Mouse (Mus musculus) right cerebral cortex, adult 18-20 months (tissue): Measurements from ENCODE around the gene Samd4.

Experiments
- DNase-seq: peaks from one replicate; pipeline ENCODE4 v3.0.0; 2022; ENCODE audit warnings: mixed read lengths

The Samd4 gene

DNA sequence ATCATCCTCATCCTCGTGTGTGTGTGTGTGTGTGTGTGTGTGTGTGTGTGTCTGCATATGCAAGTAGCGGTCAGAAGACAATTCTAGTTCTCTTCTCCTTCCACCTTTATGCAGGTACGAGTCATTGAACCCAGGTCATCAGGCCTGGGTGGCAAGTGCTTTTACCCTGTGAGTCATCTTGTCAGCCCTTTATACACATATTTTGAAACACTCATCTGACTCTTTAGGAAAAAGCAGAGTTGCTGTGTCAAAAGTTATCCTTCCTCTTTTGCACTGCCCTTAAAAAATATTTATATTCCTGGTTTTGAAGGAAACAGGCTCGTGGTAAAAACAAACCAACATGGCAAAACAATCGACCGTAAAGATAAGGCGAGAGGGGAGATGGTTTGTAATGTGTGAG is 29.8 kb downstream of the Samd4 start:
- DNase-seq: no peak

DNA sequence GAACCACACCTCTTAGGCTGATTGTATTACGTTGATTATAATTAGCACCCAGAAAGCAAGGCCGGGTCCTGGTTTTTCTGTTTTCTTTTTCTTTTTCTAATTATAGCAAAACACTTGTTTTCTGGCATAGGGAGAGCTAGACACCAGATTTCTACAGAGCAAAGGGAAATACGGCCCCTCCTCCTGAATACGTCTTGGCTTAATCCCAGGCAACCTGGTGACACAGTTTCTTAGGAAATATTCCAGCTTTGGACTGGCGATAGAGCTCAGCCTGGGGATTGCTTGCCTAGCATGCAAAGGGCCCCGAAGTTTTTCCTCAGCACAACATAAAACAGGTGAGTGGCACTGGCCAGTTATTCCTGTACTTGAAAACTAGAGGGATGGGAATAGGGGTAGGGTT is 31.7 kb downstream of the Samd4 start:
- no peak for DNase-seq

DNA sequence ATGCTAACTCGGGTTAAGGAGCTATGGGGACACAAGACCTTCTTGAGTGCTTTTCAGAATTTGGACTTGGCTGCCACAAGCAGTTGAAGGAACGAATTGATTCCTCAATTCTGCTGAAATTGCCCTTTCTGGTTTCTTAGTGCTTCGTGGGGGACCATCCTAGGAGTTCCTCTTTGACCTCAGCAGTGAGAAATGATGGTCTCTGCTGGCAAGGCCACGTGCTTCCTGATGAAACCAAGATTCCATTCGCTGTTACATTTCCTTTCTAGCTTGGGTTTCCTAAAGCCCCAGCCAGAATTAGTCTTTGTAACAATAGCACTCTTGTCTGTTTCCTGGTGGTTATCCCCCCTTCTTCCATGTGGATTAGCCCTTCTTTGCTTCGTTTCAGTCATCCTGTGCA is 32.9 kb downstream of the Samd4 start:
- no peak for DNase-seq

DNA sequence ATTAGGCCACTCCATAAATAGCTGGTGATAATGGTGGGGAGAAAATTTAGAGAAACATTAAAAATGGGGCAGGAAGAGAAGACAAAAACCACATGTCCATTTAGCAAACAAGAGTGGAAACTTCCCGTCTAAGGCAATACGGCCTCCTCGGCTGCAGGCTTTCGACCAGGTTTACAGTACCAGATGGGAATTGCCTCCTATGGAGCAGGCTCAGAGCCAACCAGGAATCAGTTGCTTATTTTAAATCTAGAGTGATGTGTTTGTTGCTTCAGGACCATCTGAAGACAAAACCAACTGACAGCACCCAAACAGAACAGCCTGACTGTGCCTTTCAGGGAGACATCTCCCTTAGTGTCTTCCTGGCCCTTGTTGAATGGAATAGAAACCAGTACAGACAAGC is 33.9 kb downstream of the Samd4 start:
- DNase-seq: no peak

DNA sequence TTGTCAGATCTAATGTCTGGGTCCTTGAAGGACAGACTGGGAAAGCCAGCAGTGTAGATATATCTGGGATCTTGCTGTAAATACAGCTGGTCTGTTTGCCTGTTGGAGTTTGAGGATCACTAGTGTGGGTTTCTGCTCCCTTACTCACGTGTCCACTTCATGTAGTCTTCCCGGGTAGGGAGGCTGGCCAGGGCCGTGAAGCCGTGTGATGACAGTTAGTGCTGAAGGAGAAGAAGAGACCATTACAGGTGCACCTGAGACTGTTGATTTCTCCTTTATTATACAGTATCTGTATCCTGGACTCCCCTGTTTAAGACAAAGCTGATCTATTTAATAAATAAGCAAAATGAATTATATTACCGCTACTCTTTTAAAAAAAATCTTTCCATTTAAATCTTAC is 34.5 kb downstream of the Samd4 start:
- DNase-seq: no peak

DNA sequence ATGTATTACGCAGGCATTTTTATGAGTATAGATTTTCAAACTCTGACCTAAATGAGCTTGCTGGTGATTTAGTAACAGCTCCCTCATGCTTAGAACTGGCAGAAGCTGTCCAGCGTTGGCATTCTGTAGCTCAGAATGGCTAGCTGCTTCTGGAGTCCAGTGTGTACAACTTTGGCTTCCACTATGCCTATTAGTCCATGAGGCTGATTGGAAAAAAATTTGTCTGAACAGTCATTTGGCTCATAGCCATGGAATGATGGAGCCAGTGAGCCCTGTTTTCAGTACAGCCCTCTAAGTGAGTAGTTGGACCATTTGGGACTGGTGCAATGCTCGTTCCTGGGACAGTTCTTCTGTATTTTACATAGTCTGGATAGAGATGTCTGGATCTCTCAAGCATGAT is 34.9 kb downstream of the Samd4 start:
- no peak for DNase-seq

DNA sequence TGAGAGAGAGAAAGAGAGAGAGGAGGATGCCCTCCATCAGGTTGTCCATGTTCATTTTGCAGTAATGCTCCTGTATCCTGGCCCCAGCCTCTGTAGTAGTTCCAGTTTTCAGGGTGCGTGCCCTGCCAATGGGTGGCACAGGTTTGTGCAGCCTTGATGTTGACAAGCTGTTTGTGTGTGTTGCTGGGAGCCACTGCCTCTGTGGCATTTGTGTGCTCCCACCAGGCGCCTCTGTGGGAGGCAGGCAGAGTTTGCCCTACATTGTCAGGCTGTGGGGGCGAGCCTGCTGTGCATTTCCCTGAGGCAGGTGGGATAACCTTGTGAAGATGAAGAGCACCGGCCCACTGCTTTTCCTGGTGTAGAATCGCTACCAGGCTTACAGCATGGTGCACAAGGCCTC is 37.8 kb downstream of the Samd4 start:
- DNase-seq: peak; percentile 29

DNA sequence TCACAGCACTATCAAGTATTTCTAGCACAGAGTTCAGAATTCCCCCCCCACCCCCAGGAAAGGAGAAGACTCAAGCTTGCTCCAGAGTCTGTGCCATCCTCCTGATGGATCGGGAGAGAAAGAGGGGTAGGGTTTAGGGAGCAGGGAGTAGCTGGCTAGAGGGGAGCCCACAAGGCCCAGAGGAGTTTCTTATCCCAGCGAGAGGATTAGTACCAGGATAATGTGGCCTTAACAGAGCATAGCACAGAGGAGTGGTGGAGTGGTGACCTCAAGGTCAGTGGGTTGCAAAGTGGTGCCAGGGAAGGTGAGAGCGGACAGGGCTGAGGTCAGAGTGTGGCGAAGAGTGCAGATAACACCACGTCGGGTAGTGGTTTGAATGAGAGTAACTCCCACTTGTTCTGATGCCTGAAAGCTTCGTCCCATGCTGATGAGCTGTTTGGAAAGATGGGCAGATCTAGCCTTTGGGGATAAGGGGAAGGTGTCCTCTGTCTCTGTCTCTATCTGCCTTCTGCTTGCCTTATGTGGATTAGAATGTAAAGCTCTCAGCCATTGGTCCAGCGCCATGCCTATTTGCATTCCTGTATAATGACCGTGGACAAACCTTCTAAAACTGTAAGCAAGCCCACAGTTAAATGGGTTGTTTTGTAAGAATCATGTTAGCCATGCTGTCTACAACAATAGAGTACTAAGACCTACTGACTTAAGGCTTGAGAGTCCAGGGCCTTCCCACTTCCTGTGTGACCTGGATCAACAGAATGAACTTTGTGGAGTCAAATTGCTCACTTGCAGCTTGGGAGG is 38.7 kb downstream of the Samd4 start:
- DNase-seq: no peak

DNA sequence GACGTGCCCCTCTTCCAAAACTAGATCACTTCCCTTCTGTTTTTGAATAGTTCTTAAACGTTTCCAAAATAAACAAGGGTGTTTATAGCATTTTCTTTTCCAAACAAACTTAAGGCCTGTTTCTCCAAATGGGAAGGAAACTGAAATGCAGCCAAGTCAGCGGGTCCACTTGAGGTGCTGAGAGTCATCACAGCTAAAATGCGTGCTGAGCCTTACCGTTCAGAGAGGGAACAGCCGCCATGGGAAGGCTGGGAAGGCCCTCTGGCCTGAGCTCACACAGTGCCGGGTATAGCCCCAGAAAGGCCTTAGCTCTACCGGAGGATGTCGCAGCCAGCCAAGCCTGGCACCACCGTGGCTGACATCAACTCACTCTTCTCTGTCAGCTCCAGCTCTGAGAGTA is 41.3 kb downstream of the Samd4 start:
- no peak for DNase-seq

DNA sequence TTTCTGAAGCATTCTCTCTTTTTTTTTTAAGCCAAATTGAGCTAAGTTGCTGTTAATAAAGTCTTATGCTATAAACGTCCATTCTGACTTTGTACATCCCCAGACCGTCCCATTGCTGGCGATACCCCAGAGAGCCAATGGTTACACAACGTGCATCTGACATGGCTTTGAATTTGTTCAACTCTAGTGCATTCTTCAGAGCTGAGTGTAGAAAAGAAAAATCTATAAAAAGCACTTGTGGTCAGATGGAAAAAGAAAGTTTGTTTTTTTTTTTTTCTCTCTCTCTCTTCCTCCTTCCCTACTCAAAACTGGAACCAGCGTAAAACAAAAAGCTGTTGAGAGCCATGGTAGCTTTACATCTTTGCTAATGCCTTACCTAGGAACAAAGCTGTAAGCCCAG is 41.8 kb downstream of the Samd4 start:
- DNase-seq: no peak

DNA sequence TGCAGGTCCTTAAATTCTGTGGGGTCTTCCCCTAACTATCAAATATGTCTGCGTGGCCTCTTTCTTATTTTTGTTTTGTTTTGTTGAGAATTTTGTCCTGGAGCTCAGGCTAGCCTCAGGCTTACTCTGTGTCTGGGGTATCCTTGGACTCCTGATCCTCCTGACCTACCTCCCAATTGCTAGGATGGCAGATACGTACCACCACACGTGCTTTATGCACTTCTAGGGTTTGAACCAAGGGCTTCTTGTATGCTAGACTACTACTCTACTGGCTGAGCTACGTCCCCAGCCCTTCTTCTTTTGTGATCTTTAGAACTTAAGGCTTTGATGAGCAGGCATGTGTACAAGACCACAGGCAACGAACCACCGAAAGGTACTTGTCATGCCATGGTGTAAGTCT is 45.9 kb downstream of the Samd4 start:
- DNase-seq: no peak

DNA sequence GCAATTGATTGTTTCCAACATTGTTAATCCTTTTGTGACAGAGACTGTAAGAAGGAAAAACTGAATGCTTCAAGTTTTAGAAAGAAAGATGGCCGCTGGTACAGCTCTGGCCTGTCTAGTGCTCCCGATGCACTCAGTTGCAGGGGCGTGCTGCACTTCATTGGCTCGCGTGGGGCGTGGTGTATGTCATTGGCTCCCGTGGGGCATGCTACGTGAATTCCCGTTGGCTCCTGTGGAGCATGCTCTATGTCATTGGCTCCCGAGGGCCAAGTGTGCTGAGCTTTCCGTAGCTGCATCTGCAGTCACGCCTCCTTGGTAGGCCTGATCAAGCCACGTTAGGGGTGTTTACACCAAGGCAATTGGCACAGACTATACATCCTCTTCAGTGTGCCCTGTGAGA is 49.5 kb downstream of the Samd4 start:
- no peak for DNase-seq

DNA sequence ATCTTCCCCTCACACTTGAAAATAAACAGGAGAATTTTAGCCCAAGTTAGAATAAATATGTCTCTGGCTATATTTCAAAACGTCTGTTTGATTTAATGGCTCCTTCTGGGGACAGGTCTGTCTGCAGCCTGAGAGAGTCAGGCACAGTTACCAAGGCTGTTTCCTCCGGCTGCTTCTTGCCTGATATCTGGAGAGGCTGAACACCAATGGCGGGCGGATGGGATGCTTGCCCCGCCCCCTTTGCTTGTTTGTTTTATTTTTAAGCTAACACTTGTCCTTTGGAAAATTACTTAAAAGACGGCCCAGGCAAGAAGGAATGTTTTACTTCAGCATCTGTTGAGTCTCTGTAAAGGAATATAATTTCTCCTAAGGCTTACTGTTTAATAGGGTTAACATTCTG is 50.1 kb downstream of the Samd4 start:
- no peak for DNase-seq

DNA sequence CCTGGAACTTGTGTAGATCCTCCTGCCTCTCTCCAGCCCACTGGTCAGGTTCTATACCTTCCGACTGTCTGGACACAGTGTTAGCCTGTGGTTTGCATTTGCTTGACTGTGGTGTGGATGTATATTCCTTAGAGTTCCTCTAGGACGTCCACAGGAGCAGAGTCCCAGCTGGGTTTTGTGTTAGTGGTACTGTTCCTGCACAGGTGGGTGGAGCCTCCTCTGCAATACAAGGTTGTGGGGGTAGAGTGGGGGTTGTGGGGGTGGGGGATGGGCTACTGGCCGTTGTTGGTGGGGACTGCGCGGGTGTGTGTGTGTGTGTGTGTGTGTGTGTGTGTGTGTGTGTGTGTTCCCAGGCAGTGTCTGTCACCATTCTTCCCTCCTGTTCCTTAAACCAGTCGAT is 58.4 kb downstream of the Samd4 start:
- no peak for DNase-seq

DNA sequence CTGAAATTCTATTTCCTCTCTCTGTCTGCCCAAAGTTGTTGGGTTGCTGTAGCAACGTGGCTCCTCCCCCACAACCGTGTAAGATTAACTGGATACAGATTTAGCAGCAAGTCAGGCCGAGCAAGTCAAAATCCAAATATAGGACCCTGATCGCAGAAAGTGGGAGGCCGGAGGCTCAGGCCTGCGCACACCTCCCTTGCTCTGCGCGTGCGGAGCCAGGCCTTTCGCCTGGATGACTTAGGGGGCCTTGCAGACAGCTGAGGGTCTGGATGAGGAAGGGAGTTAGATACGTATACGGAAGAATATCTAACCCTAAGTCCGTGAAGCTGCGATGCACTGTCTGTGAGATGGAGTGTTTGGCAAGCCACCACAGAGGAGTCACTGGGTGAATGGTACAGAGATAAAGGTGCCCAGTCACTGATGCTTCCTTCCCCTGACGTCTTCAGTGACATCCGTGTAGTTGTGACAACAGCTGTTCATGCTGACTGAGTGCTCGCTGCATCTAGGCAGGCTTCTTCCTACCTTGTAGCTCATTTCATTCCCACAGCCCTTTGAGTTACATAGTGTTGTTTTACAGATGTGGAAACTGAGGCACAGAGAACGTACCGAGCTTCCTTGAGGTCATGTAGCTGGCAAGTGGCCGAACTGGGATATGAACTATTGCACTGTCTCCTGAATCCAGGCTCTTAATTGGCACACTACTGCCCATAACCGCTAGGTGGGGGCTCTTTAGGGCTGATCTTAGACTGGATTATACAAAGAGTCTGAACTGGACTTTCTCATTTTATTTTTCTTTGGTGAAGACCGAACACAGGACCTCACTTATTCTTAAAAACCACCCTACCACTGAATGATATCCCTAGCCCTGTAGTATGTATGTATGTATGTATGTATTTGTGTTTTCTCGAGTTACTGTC is 59.5 kb downstream of the Samd4 start:
- peak; percentile 79 for DNase-seq

DNA sequence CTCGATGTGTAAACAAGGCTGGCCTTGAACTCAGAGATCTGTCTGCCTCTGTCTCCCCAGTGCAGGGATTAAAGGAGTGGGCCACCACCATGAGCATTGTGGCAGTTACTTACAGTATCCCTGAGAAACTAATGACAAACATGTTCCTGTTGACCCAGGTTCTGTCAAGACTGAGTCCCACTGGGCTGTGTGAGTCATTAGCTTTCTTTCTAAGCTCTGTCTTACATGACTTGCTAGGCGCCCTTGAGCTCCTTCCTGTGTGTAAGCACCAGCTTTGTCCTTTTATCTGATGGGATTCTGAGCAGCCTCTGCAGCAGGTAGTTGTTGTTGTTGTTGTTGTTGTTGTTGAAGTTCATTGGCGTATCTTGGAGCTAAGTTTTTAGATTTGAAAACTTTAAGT is 61.8 kb downstream of the Samd4 start:
- no peak for DNase-seq

DNA sequence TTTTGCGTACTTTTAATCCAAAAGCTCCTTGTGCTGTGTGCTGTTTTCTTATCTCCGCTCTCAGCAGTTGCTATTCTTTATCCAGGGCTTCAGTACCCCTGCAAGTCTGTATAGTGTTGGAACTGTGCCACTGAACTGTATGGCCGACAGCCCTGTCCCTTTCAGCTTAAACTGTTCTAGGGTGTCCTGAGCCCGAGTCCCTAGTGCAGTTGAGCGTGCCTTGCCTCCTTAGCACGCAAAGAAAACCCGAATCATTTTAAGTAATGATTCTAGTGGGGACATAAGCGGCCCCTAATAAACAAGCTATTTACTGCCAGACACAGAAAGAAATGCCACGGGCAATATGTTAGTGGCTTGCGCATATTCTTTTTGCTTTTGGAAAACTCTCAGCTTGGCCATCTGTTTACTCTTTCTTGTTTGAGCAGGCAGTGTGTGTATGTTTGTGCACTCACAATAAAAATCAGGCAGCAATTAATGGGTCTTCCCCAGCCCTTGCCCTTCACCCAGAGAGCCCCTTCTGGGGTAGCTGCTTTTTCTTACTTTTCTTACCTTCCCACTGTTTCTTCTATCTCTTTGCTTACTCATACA is 63.3 kb downstream of the Samd4 start:
- no peak for DNase-seq

DNA sequence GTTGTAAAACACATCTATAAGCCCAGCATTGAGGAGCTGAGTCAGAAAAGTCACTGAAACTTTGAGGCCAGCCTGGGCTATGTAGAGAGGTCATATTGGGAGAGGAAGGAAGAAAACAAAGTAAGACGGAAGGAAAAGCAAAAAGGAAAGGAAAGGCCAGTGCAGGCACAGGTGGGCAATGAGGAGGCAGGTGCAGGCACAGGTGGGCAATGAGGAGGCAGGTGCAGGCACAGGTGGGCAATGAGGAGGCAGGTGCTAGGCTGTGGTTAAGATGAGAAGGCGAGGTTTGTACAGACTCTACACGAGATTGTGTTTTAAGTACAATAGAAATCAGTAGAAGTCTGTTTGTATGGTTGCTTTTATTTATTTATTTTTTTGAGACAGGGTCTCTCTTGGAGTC is 65.0 kb downstream of the Samd4 start:
- no peak for DNase-seq

DNA sequence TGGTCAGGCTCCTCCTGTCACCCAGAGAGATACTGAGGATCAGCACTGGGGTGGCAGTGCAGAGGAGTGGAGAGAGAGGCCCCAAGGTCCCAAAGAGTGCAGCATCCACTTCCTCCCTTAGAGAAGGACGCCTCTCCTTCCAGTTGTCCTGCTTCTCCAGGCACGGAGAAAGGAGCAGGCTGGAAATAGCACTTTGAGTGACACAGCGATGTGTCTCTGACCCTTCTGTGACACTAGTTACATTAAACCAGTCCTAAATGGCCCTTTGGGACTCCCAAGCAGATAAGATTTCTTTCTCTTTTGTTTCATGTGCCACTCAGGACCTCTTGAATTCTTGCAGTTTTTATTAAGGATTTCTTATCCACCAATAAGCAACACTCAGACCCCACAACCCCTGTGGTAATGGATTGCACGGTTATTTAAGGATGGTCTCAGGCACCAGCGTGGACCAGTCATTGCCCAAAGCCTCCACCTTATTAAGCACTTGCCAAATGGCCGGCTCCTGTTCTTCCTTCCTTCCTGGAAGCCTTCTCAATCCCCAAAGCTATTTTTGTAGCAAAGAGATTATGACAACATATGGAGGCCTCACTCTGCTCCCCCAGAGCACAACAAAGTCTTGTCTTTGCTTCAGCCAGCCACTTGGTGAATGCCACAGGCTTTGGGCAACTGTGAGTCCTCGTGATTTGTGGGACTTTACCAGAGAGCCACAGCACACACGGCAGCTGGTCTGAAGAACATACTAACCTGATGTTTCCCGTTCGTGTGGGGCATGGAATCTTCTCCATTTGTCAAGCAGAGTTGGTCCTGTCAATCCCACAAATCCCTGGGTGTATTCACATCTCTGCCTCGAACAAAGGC is 68.1 kb downstream of the Samd4 start:
- no peak for DNase-seq

DNA sequence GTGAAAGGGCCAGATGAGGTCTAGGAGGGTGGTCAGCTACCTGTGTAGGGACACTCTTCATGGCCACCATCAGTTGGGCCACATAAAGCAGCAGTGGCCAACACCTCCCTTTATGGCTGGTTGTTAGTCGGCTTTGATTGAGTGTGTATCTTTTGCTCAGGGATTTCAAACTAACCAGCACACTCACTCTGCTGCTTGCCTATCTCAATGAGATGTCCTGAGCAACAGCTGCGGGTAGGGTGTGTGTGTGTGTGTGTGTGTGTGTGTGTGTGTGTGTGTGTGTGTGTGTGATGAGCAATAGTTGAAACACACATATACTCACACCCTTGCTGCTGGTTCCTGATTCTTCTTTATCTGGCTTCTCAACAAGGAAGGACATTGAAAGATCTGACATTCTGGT is 69.6 kb downstream of the Samd4 start:
- DNase-seq: no peak

DNA sequence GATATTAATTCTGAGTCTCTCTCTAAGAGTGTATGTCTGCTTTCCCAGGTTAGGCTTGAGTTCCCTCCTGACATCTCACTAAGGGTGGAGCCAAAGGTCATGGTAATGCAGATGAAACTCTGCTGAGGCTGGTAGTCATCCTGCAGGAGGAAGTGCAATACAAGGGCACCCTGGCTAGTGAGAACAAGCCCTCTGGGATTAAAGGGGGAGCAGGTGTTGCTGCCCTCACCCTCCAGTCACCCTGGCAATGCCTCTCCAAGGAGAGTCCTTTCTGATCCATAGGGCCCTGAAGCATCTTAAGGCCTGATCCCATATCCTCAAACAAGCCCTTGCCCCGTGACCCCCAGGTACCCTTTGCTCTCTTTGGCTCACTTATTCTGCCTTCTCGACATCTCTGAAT is 72.5 kb downstream of the Samd4 start:
- no peak for DNase-seq

DNA sequence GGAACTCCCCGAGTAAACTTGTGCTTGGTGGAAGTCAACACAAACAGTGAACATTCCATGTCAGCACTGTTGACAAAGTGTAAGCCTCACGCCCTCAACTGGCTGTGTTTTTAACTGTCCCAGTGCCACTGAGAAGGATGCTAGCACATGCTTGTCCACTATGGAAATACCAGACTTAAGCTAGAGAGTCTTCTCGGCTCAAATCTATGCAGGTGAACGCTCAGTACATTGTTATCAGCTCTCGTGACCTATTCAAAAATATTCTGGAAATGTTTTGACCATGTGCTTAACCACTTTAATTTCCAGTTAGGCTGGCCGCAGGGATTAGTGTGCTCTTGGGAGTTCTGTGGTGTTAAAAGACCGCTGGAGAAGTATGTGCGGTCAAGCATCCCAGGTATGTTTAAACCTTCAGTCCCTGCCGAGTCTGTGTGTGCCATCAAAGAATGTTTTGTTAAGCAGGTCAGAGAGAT is 73.0 kb downstream of the Samd4 start:
- DNase-seq: no peak

DNA sequence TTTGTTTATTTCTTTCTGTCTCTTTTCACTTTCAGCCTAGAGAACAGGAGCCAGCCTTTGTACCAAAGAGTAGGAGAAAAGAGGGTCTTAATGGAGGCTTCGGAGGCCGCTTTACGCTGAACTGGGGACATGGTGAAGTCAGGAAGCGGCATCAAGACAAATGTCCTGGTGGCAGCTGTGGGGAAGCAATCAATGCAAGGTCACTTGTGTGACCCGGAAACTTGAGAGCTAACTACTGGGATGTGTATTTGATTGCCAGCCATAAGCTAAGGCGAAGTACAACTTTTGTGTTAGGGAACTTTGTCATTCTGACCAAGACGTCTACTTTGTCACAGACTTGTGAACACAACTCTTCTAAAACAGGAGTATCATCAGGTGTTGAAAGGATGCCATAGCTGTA is 73.5 kb downstream of the Samd4 start:
- DNase-seq: no peak
